Mouse (Mus musculus): Measurements from ENCODE around the gene Rin1. TPM values are rescaled to one million over a fixed set of nuclear protein-coding genes. Genes with fewer than 3 reads are reported as not detected.
A peak's percentile ranks its signal among the peaks of the same experiment; 100 is the strongest.

The Rin1 gene
- total RNA-seq (2012; rRNA removed) (0.47 and 0.92 TPM in 2 replicates), total RNA-seq (2014; rRNA removed) (0.13 and 0.30 TPM in 2 replicates), polyA plus RNA-seq (2012; ENCODE audit: insufficient read length, low read depth) (0.74 and 0.89 TPM in 2 replicates)

GRCm38 (mm10) chr19:5050047-5050905, at the start of gene Rin1:
Gene Rin1 (plus strand): TSS chr19:5050481.
- peak; percentile 70 for DNase-seq (ENCODE audit: extremely low read depth)
- no peaks in the 10 kb centered on the region for H3K79me2 ChIP-seq (replicated peaks; ENCODE audit: control insufficient read depth, extremely low read depth, insufficient read depth, poor library complexity, severe bottlenecking)
- no peak within 1 kb of the TSS for H3K4me3 ChIP-seq (replicated peaks in 1 of 3; ENCODE audit: low read depth in 2 of 3, low read length in 2 of 3, poor library complexity in 1 of 3)
- H3K4me1 ChIP-seq (ENCODE audit: control insufficient read depth in 1 of 2, insufficient read depth in 2 of 2) = peaks cover 12 to 19% of the 10 kb centered on the region in 2 experiments
- peak within 1 kb of the TSS; percentile 31; the same call in 1 of the 2 replicates for H3K27ac ChIP-seq (ENCODE audit: insufficient read depth, low read depth)
- H3K27me3 ChIP-seq (replicated peaks) = no peaks in the 10 kb centered on the region
- H3K9me3 ChIP-seq (replicated peaks; ENCODE audit: low read length) = no peaks in the 10 kb centered on the region
- no peak within 1 kb of the TSS for H3K4me2 ChIP-seq (ENCODE audit: insufficient read depth, low read depth, poor library complexity, severe bottlenecking)
- dilution Hi-C loops (cut with MboI; ENCODE audit: extremely low pct_ligation_motif_present, extremely low pct_unique_long_range_greater_than_20kb, low sequenced_read_pairs) (no loop called here), in situ Hi-C loops (cut with MboI; ENCODE audit: low pct_ligation_motif_present, low pct_unique_long_range_greater_than_20kb, low sequenced_read_pairs) (no loop called here)
- no peak within 1 kb of the TSS for H3K9ac ChIP-seq (ENCODE audit: insufficient read depth, low read depth)
- 0 out of 2 replicates have a peak, but pooled peaks have one; percentile 45 for TF ChIP-seq MAZ (IDR thresholded peaks at IDR 0.05; ENCODE audit: low read depth, low read length)
- 0 out of 2 replicates have a peak, but pooled peaks have one; percentile 33 for TF ChIP-seq SIN3A (IDR thresholded peaks at IDR 0.05; ENCODE audit: low read length)
- TF ChIP-seq RAD21 (IDR thresholded peaks at IDR 0.05; ENCODE audit: low read depth, low read length) = peak; percentile 5
- no peak for TF ChIP-seq USF1 (IDR thresholded peaks at IDR 0.05; ENCODE audit: low read depth, low read length)
- TF ChIP-seq MAFK (IDR thresholded peaks at IDR 0.05; ENCODE audit: insufficient replicate concordance, low read length) = no peak
- peak; percentile 73 for TF ChIP-seq MXI1 (IDR thresholded peaks at IDR 0.05; ENCODE audit: low read depth, low read length)
- peak; percentile 80 for TF ChIP-seq MYC (IDR thresholded peaks at IDR 0.05; ENCODE audit: low read depth, low read length)
- peak; percentile 75 for TF ChIP-seq MAX (IDR thresholded peaks at IDR 0.05; ENCODE audit: low read length)
- peak in 1 of 2 experiments; percentile 58; a peak in 2 of 4 replicates for TF ChIP-seq CTCF (conservative IDR thresholded peaks at IDR 0.05 in 1 of 2, IDR thresholded peaks at IDR 0.05 in 1 of 2; ENCODE audit: low read depth in 2 of 2, low read length in 2 of 2)
- peak; percentile 76 for TF ChIP-seq IRF4 (IDR thresholded peaks at IDR 0.05; ENCODE audit: low read depth, low read length)
- TF ChIP-seq ETS1 (conservative IDR thresholded peaks at IDR 0.05; ENCODE audit: low read depth, low read length) = no peak
- H3K36me3 ChIP-seq (replicated peaks in 1 of 2; ENCODE audit: control insufficient read depth in 1 of 2, insufficient read depth in 1 of 2, low read length in 1 of 2) = peaks cover 42 to 89% of the 10 kb centered on the region in 2 experiments

GRCm38 (mm10) chr19:5001666-5002406, 48.4 kb upstream of the Rin1 start:
- peak overlapping the region; percentile 48 for H3K4me2 ChIP-seq (ENCODE audit: insufficient read depth, low read depth, poor library complexity, severe bottlenecking)

More at GRCm38 (mm10) chr19:5001666-5002406, 48.4 kb upstream of the Rin1 start:
- peak; percentile 67 for DNase-seq (ENCODE audit: extremely low read depth)
- H3K4me1 ChIP-seq (ENCODE audit: control insufficient read depth in 1 of 2, insufficient read depth in 2 of 2) = peaks cover 4 to 7% of the 10 kb centered on the region in 2 experiments; a peak in 3 of 4 replicates
- H3K27ac ChIP-seq (ENCODE audit: insufficient read depth, low read depth) = no peak overlapping the region
- peaks cover 86% of the 10 kb centered on the region for H3K27me3 ChIP-seq (replicated peaks)
- no peaks in the 10 kb centered on the region for H3K79me2 ChIP-seq (replicated peaks; ENCODE audit: control insufficient read depth, extremely low read depth, insufficient read depth, poor library complexity, severe bottlenecking)
- dilution Hi-C loops (cut with MboI; ENCODE audit: extremely low pct_ligation_motif_present, extremely low pct_unique_long_range_greater_than_20kb, low sequenced_read_pairs) = no loop called here
- in situ Hi-C loops (cut with MboI; ENCODE audit: low pct_ligation_motif_present, low pct_unique_long_range_greater_than_20kb, low sequenced_read_pairs) = no loop called here
- H3K4me3 ChIP-seq (replicated peaks in 1 of 3; ENCODE audit: low read depth in 2 of 3, low read length in 2 of 3, poor library complexity in 1 of 3) = no peak overlapping the region
- TF ChIP-seq ZNF384 (IDR thresholded peaks at IDR 0.05; ENCODE audit: low read depth, low read length) (no peak), SIN3A (IDR thresholded peaks at IDR 0.05; ENCODE audit: low read length) (peak; percentile 26; the same call in 1 of the 2 replicates), RAD21 (IDR thresholded peaks at IDR 0.05; ENCODE audit: low read depth, low read length) (peak; percentile 92), MAZ (IDR thresholded peaks at IDR 0.05; ENCODE audit: low read depth, low read length) (0 out of 2 replicates have a peak, but pooled peaks have one; percentile 50), UBTF (IDR thresholded peaks at IDR 0.05; ENCODE audit: low read depth, low read length) (no peak), ZC3H11A (IDR thresholded peaks at IDR 0.05; ENCODE audit: low read depth, low read length) (peak; percentile 74), NRF1 (IDR thresholded peaks at IDR 0.05; ENCODE audit: low read depth, low read length) (0 out of 2 replicates have a peak, but pooled peaks have one; percentile 4), CTCF (conservative IDR thresholded peaks at IDR 0.05 in 1 of 2, IDR thresholded peaks at IDR 0.05 in 1 of 2; ENCODE audit: low read depth in 2 of 2, low read length in 2 of 2) (peak; percentile 70 to 99), ELF1 (IDR thresholded peaks at IDR 0.05; ENCODE audit: low read depth, low read length) (no peak), NELFE (IDR thresholded peaks at IDR 0.05; ENCODE audit: low read depth, low read length) (peak; percentile 29; the same call in 1 of the 2 replicates), SMC3 (IDR thresholded peaks at IDR 0.05; ENCODE audit: low read depth, low read length) (peak; percentile 95)
- peaks cover 9% of the 10 kb centered on the region for H3K9me3 ChIP-seq (replicated peaks; ENCODE audit: low read length)
- no peaks in the 10 kb centered on the region for H3K36me3 ChIP-seq (replicated peaks in 1 of 2; ENCODE audit: control insufficient read depth in 1 of 2, insufficient read depth in 1 of 2, low read length in 1 of 2)
- H3K9ac ChIP-seq (ENCODE audit: insufficient read depth, low read depth) = no peak overlapping the region

Data from CH12.LX (cell line).